In the genomic region with DNA sequence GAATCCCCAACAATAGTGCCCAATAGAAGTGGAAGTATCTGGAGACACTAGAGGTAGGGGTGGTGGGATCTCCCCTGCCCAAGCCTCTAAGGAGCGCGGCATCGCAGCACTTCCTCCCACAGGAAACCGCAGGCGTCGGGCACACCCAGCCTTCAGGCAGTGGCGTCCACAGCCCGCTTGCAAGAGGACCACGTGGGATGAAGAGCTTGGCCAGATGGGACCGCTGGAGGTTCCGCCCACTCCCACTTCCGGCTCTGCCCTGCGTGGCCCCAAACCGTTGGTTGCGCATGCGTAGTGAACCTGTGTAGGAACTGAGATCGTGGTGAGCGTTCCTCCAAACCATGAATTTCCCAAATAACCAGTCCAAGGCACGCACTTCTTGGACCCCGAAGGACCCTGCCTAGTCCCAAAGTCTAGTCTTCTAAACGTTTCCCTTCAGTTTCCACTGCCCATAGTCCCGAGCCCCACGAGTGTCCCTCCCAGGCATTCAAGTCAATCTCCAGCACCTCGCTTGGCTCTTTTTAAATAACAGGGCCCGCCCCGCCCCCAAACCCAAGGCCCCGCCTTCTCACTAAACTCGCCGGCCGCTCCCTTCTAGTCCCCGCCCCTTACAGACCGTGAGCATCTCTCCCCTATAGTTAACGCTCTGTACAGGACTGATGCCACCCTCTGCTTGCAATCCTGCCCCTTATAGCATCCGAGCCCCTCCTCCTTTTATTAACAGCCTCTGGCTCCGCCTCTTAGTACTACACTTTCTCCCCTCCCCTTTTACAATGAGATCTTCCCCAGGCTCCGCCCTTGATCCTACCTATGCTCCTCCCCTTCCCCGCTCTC, we compare ENCODE assay signal across 8 mouse cellular contexts. TPM values are rescaled to one million over a fixed set of nuclear protein-coding genes. Genes with fewer than 3 reads are reported as not detected.
DNase-seq lines count a peak whose midpoint lies in the region; ATAC-seq and TF ChIP-seq lines count a peak whose summit lies in the region.

No protein-coding gene starts in this region.

- H3K27me3 ChIP-seq in heart, embryonic 12.5 days (replicated peaks) = peaks cover 13% of the 10 kb centered on the region
- H3K27me3 ChIP-seq in kidney, postnatal 0 days (ENCODE audit: insufficient read depth, low read length) = no peaks in the 10 kb centered on the region
- 0 out of 2 replicates have a peak, but pooled peaks cover 4% of the 10 kb centered on the region for H3K27me3 ChIP-seq in liver, embryonic 11.5 days (replicated peaks; ENCODE audit: control insufficient read depth, insufficient read depth, low read length)
- no peaks in the 10 kb centered on the region for H3K27me3 ChIP-seq in stomach, embryonic 14.5 days (ENCODE audit: control insufficient read depth, insufficient read depth, low read length)

- H3K36me3 ChIP-seq in heart, embryonic 12.5 days = 0 out of 2 replicates have a peak, but pooled peaks cover under 1% of the 10 kb centered on the region
- no peaks in the 10 kb centered on the region for H3K36me3 ChIP-seq in kidney, postnatal 0 days (ENCODE audit: insufficient read depth, low read length)
- H3K36me3 ChIP-seq in liver, embryonic 11.5 days (ENCODE audit: control insufficient read depth, insufficient read depth, low read length) = no peaks in the 10 kb centered on the region
- peaks cover 8% of the 10 kb centered on the region; the same call in 1 of the 2 replicates for H3K36me3 ChIP-seq in stomach, embryonic 14.5 days (ENCODE audit: control insufficient read depth, insufficient read depth, low read length)

- peaks cover 41% of the 10 kb centered on the region for H3K4me1 ChIP-seq in heart, embryonic 12.5 days (replicated peaks)
- H3K4me1 ChIP-seq in kidney, postnatal 0 days (replicated peaks; ENCODE audit: insufficient read depth, low read length) = peaks cover 23% of the 10 kb centered on the region
- H3K4me1 ChIP-seq in liver, embryonic 11.5 days (replicated peaks; ENCODE audit: control insufficient read depth, insufficient read depth, low read length) = peaks cover 31% of the 10 kb centered on the region
- H3K4me1 ChIP-seq in stomach, embryonic 14.5 days (ENCODE audit: control insufficient read depth, insufficient read depth, low read length) = peaks cover 38% of the 10 kb centered on the region

- peaks cover 16% of the 10 kb centered on the region for H3K9me3 ChIP-seq in heart, embryonic 12.5 days (replicated peaks)
- no peaks in the 10 kb centered on the region for H3K9me3 ChIP-seq in kidney, postnatal 0 days (replicated peaks; ENCODE audit: low read length)
- H3K9me3 ChIP-seq in liver, embryonic 11.5 days (ENCODE audit: control insufficient read depth, low read length) = no peaks in the 10 kb centered on the region
- no peaks in the 10 kb centered on the region for H3K9me3 ChIP-seq in stomach, embryonic 14.5 days (ENCODE audit: control insufficient read depth, low read depth, low read length)

- ATAC-seq in erythroid progenitor cell, adult 5-6 weeks (replicated peaks; ENCODE audit: low FRiP score, poor library complexity, severe bottlenecking) = peak; percentile 85
- ATAC-seq in heart, embryonic 12.5 days (ENCODE audit: insufficient number of reproducible peaks, low FRiP score) = peak; percentile 85
- ATAC-seq in kidney, postnatal 0 days (replicated peaks; ENCODE audit: low FRiP score, low read depth) = peak; percentile 94
- ATAC-seq in liver, embryonic 11.5 days (replicated peaks; ENCODE audit: low FRiP score) = peak; percentile 89
- ATAC-seq in stomach, embryonic 14.5 days (ENCODE audit: insufficient number of reproducible peaks, insufficient read depth, low FRiP score, low read depth) = peak; percentile 88

- 0 out of 2 replicates have a peak, but pooled peaks have one; percentile 2 for TF ChIP-seq CTCF in kidney, postnatal 0 days (IDR thresholded peaks at IDR 0.05; ENCODE audit: low read depth)

- peak; percentile 95 for DNase-seq in B cell, adult 2 months
- peak; percentile 88 for DNase-seq in brain, embryonic 18.5 days (ENCODE audit: low read depth, low spot score)
- DNase-seq in kidney, postnatal 0 days (ENCODE audit: low spot score) = peak; percentile 100
- DNase-seq in liver, embryonic 11.5 days (ENCODE audit: low spot score) = peak; percentile 97
- peak; percentile 98 for DNase-seq in naive thymus-derived CD4-positive, alpha-beta T cell, adult 2 months (ENCODE audit: low read depth)

- peak overlapping the region; percentile 90 for H3K27ac ChIP-seq in heart, embryonic 12.5 days (ENCODE audit: poor library complexity, severe bottlenecking)
- H3K27ac ChIP-seq in kidney, postnatal 0 days = peak overlapping the region; percentile 90
- H3K27ac ChIP-seq in liver, embryonic 11.5 days (ENCODE audit: low read depth, low read length) = peak overlapping the region; percentile 91
- peak overlapping the region; percentile 96 for H3K27ac ChIP-seq in stomach, embryonic 14.5 days (ENCODE audit: low read length)

- H3K4me2 ChIP-seq in heart, embryonic 12.5 days = peak overlapping the region; percentile 71
- H3K4me2 ChIP-seq in kidney, postnatal 0 days (ENCODE audit: low read length) = peak overlapping the region; percentile 56
- peak overlapping the region; percentile 75 for H3K4me2 ChIP-seq in liver, embryonic 11.5 days
- peak overlapping the region; percentile 50 for H3K4me2 ChIP-seq in stomach, embryonic 14.5 days (replicated peaks; ENCODE audit: low read depth, low read length)

- peak overlapping the region; percentile 45 for H3K9ac ChIP-seq in heart, embryonic 12.5 days
- peak overlapping the region; percentile 42; the same call in 1 of the 2 replicates for H3K9ac ChIP-seq in kidney, postnatal 0 days (ENCODE audit: low read depth, low read length)
- peak overlapping the region; percentile 59 for H3K9ac ChIP-seq in liver, embryonic 11.5 days (ENCODE audit: low read depth, low read length)
- 0 out of 2 replicates have a peak overlapping the region, but pooled peaks have one; percentile 18 for H3K9ac ChIP-seq in stomach, embryonic 14.5 days (replicated peaks; ENCODE audit: low read depth, low read length)

- H3K4me3 ChIP-seq in heart, embryonic 12.5 days = peak overlapping the region; percentile 51
- H3K4me3 ChIP-seq in kidney, postnatal 0 days (replicated peaks; ENCODE audit: low read depth, low read length) = peak overlapping the region; percentile 39
- H3K4me3 ChIP-seq in liver, embryonic 11.5 days (ENCODE audit: low read depth, low read length) = peak overlapping the region; percentile 48
- H3K4me3 ChIP-seq in stomach, embryonic 14.5 days (ENCODE audit: low read depth, low read length) = peak overlapping the region; percentile 35

- under 1% methylated on average over 37 of the region's 37 CpGs for WGBS in heart, embryonic 12.5 days
- WGBS in kidney, postnatal 0 days = under 1% methylated on average over 37 of the region's 37 CpGs
- WGBS in liver, embryonic 11.5 days = under 1% methylated on average over 37 of the region's 37 CpGs
- under 1% methylated on average over 37 of the region's 37 CpGs for WGBS in stomach, embryonic 14.5 days

RNA-seq across cellular contexts. Expression of gene Ccdc114, which starts 0.7 kb away (rescaled TPM):
- not detected in 2 replicates for total RNA-seq in erythroid progenitor cell, adult 5-6 weeks (2015; ENCODE audit: low replicate concordance)
- total RNA-seq in erythroid progenitor cell, adult 5-6 weeks (2017; ENCODE audit: low replicate concordance) = 2.6 TPM in 1 of 2 replicates, not detected in the other
- 2.4 and 3.5 TPM in 2 replicates for polyA plus RNA-seq in heart, embryonic 12.5 days (2016; fragmentation: Nextera tagmentation; extraction: Ambion mirVana)
- polyA plus RNA-seq in kidney, postnatal 0 days (2015; fragmentation: Nextera tagmentation; extraction: Ambion mirVana) = 7.2 and 8.4 TPM in 2 replicates
- 2.4 and 4.3 TPM in 2 replicates for polyA plus RNA-seq in liver, embryonic 11.5 days (2014; fragmentation: Nextera tagmentation; extraction: Ambion mirVana)
- 3.4 and 3.5 TPM in 2 replicates for polyA plus RNA-seq in stomach, embryonic 14.5 days (2014; fragmentation: Nextera tagmentation; extraction: Ambion mirVana)

RNA-seq across cellular contexts. Expression of gene Emp3, which starts 1.9 kb away (rescaled TPM):
- 75.5 and 85.4 TPM in 2 replicates for total RNA-seq in erythroid progenitor cell, adult 5-6 weeks (2015; ENCODE audit: low replicate concordance)
- total RNA-seq in erythroid progenitor cell, adult 5-6 weeks (2017; ENCODE audit: low replicate concordance) = 19.1 and 41.8 TPM in 2 replicates
- 63.1 and 69.0 TPM in 2 replicates for polyA plus RNA-seq in heart, embryonic 12.5 days (2016; fragmentation: Nextera tagmentation; extraction: Ambion mirVana)
- polyA plus RNA-seq in kidney, postnatal 0 days (2015; fragmentation: Nextera tagmentation; extraction: Ambion mirVana) = 170 and 171 TPM in 2 replicates
- 91.8 and 99.6 TPM in 2 replicates for polyA plus RNA-seq in liver, embryonic 11.5 days (2014; fragmentation: Nextera tagmentation; extraction: Ambion mirVana)
- polyA plus RNA-seq in stomach, embryonic 14.5 days (2014; fragmentation: Nextera tagmentation; extraction: Ambion mirVana) = 263 and 295 TPM in 2 replicates

RNA-seq across cellular contexts. Expression of gene Tmem143, which starts 26.4 kb away (rescaled TPM):
- 0.84 and 1.1 TPM in 2 replicates for total RNA-seq in erythroid progenitor cell, adult 5-6 weeks (2015; ENCODE audit: low replicate concordance)
- total RNA-seq in erythroid progenitor cell, adult 5-6 weeks (2017; ENCODE audit: low replicate concordance) = 4.0 and 4.6 TPM in 2 replicates
- polyA plus RNA-seq in heart, embryonic 12.5 days (2016; fragmentation: Nextera tagmentation; extraction: Ambion mirVana) = 5.8 and 7.2 TPM in 2 replicates
- polyA plus RNA-seq in kidney, postnatal 0 days (2015; fragmentation: Nextera tagmentation; extraction: Ambion mirVana) = 6.2 and 6.7 TPM in 2 replicates
- polyA plus RNA-seq in liver, embryonic 11.5 days (2014; fragmentation: Nextera tagmentation; extraction: Ambion mirVana) = 4.0 and 5.8 TPM in 2 replicates
- 4.7 and 5.4 TPM in 2 replicates for polyA plus RNA-seq in stomach, embryonic 14.5 days (2014; fragmentation: Nextera tagmentation; extraction: Ambion mirVana)

RNA-seq across cellular contexts. Expression of gene Syngr4, which starts 26.6 kb away (rescaled TPM):
- total RNA-seq in erythroid progenitor cell, adult 5-6 weeks (2015; ENCODE audit: low replicate concordance) = not detected in 2 replicates
- 1.3 TPM in 1 of 2 replicates, not detected in the other for total RNA-seq in erythroid progenitor cell, adult 5-6 weeks (2017; ENCODE audit: low replicate concordance)
- polyA plus RNA-seq in heart, embryonic 12.5 days (2016; fragmentation: Nextera tagmentation; extraction: Ambion mirVana) = 0.89 and 1.2 TPM in 2 replicates
- 0.96 and 1.6 TPM in 2 replicates for polyA plus RNA-seq in kidney, postnatal 0 days (2015; fragmentation: Nextera tagmentation; extraction: Ambion mirVana)
- 1.0 and 1.3 TPM in 2 replicates for polyA plus RNA-seq in liver, embryonic 11.5 days (2014; fragmentation: Nextera tagmentation; extraction: Ambion mirVana)
- polyA plus RNA-seq in stomach, embryonic 14.5 days (2014; fragmentation: Nextera tagmentation; extraction: Ambion mirVana) = 0.45 and 0.65 TPM in 2 replicates

RNA-seq across cellular contexts. Expression of gene Grin2d, which starts 45.0 kb away (rescaled TPM):
- total RNA-seq in erythroid progenitor cell, adult 5-6 weeks (2015; ENCODE audit: low replicate concordance) = not detected in 2 replicates
- not detected in 2 replicates for total RNA-seq in erythroid progenitor cell, adult 5-6 weeks (2017; ENCODE audit: low replicate concordance)
- polyA plus RNA-seq in heart, embryonic 12.5 days (2016; fragmentation: Nextera tagmentation; extraction: Ambion mirVana) = 0.37 and 0.42 TPM in 2 replicates
- 0.29 and 0.32 TPM in 2 replicates for polyA plus RNA-seq in kidney, postnatal 0 days (2015; fragmentation: Nextera tagmentation; extraction: Ambion mirVana)
- polyA plus RNA-seq in liver, embryonic 11.5 days (2014; fragmentation: Nextera tagmentation; extraction: Ambion mirVana) = 0.13 and 0.23 TPM in 2 replicates
- 0.29 and 0.48 TPM in 2 replicates for polyA plus RNA-seq in stomach, embryonic 14.5 days (2014; fragmentation: Nextera tagmentation; extraction: Ambion mirVana)

Comparison
In these comparisons a context has a peak if more than half of its experiments do, and no peak if none do; other contexts are left out.
1. Peak in every context shown above with its lines: DNase-seq, ATAC-seq, H3K4me3 ChIP-seq and H3K27ac ChIP-seq.